Mouse (Mus musculus): ENCODE data around the gene Gabrg2.

DNA sequence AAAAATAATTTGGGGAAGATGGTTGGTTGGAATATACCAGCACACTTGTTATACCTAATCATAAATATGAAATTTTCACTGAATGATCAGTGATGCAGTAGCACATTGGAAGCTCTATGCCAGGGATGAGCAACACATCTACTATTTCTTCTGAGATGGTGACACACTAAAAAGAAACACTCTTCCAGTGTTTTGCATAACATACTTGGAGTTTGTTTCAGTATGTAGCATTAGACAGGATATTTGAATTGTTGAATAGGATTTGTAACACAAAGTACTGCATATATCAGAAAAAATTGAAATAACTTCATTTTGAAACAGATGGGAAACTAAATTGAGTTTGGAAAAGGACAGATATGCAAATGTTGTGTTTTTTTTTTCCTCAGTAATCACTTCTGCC, 81.8 kb downstream of the Gabrg2 start:
- TF ChIP-seq CTCF (conservative IDR thresholded peaks at IDR 0.05; ENCODE audit: low read length) = no peak
- TF ChIP-seq NANOG (IDR thresholded peaks at IDR 0.05; ENCODE audit: borderline replicate concordance, low read length) = no peak
- TF ChIP-seq POU5F1 (IDR thresholded peaks at IDR 0.05; ENCODE audit: borderline replicate concordance, low read length) = no peak
